Mouse (Mus musculus) midbrain, embryonic 13.5 days (tissue): ENCODE data around the gene Bcl2l1. TPM values are rescaled to one million over a fixed set of nuclear protein-coding genes. Genes with fewer than 3 reads are reported as not detected.

Source experiments
- ATAC-seq: fragments of 200-750 bp; cut with Nextera tagmentation; 2 replicates; pipeline ENCODE4 v1.8.0; 2017; ENCODE audit warnings: mild to moderate bottlenecking, moderate TSS enrichment, moderate library complexity
- H3K27ac ChIP-seq: fragments of 300-500 bp; sonication (generic); 2 replicates; pipeline ENCODE4 v1.5.1; 2015; ENCODE audit warnings: inconsistent platforms, mild to moderate bottlenecking, moderate library complexity
- H3K27me3 ChIP-seq: fragments of 300-500 bp; sonication (generic); 2 replicates; pipeline ENCODE4 v1.6.1; 2015; ENCODE audit warnings: mild to moderate bottlenecking, inconsistent platforms
- H3K36me3 ChIP-seq: fragments of 300-500 bp; sonication (generic); 2 replicates; pipeline ENCODE4 v1.6.1; 2015; ENCODE audit warnings: mild to moderate bottlenecking, inconsistent platforms
- H3K4me1 ChIP-seq: fragments of 300-500 bp; sonication (generic); replicated peaks from 2 replicates; pipeline ENCODE4 v1.6.1; 2015; ENCODE audit warnings: inconsistent platforms
- H3K4me2 ChIP-seq: fragments of 300-500 bp; sonication (generic); replicated peaks from 2 replicates; pipeline ENCODE4 v1.6.1; 2015; ENCODE audit warnings: moderate library complexity, mild to moderate bottlenecking, inconsistent platforms
- H3K4me3 ChIP-seq: fragments of 300-500 bp; sonication (generic); replicated peaks from 2 replicates; pipeline ENCODE4 v1.5.1; 2015; ENCODE audit warnings: mild to moderate bottlenecking, inconsistent platforms
- H3K9ac ChIP-seq: fragments of 300-500 bp; sonication (generic); replicated peaks from 2 replicates; pipeline ENCODE4 v1.6.1; 2015; ENCODE audit warnings: mild to moderate bottlenecking, inconsistent platforms
- H3K9me3 ChIP-seq: fragments of 300-500 bp; sonication (generic); 2 replicates; pipeline ENCODE4 v1.6.1; 2016; ENCODE audit warnings: mild to moderate bottlenecking, inconsistent platforms
- WGBS: fragments of 180-500 bp; shearing (Covaris S2); methylation state at CpG from one replicate; pipeline ENCODE4 v1.1.7; 2015; 5-methylcytosine and 5-hydroxymethylcytosine counted together
- polyA plus RNA-seq: library from polyadenylated mRNA; unstranded; fragments of >200 nt; fragmentation: Nextera tagmentation; extraction: Ambion mirVana; gene quantifications from 2 replicates; pipeline ENCODE4 v1.2.1, GENCODE M21; 2015

Gene Bcl2l1
- polyA plus RNA-seq, 1 experiment from 2014 or later, result 190 TPM

GRCm38 (mm10) chr2:152780466-152780865 lies 51.1 kb downstream of the Bcl2l1 start:
- H3K4me1 ChIP-seq, result no peaks in the 10 kb centered on the region
- WGBS, result 92% methylated on average over 2 of the region's 2 CpGs
- H3K9ac ChIP-seq, result no peak overlapping the region
- H3K36me3 ChIP-seq, result peaks cover 33% of the 10 kb centered on the region
- no peak overlapping the region for H3K4me3 ChIP-seq
- H3K27me3 ChIP-seq, result no peaks in the 10 kb centered on the region
- H3K27ac ChIP-seq, result no peak overlapping the region
- ATAC-seq, result no peak
- no peaks in the 10 kb centered on the region for H3K9me3 ChIP-seq
- no peak overlapping the region for H3K4me2 ChIP-seq

DNA sequence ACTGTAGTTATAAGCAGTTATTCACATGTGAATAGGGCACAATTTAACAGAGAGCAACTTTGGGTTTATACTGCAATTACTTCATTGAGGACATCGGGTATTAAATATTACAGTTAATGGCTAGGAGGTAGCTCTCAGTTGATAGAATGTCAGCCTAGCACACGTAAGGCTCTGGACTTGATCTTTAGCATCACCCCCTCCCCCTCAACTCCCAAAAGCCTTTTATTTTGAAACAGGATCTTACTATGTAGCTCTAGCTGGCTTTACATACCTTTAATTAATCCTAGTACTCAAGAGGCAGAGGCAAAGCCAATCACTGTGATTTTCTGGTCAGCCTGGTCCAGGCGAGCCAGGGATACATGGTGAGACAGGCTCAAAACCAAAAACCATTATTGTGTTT lies 54.4 kb downstream of the Bcl2l1 start:
- no peak for ATAC-seq
- no peak overlapping the region for H3K27ac ChIP-seq
- no peaks in the 10 kb centered on the region for H3K4me1 ChIP-seq
- H3K9me3 ChIP-seq, result no peaks in the 10 kb centered on the region
- no peaks in the 10 kb centered on the region for H3K27me3 ChIP-seq
- no peak overlapping the region for H3K4me3 ChIP-seq
- no peak overlapping the region for H3K4me2 ChIP-seq
- WGBS, result 93% methylated on average over 3 of the region's 3 CpGs
- H3K36me3 ChIP-seq, result peaks cover 30% of the 10 kb centered on the region
- H3K9ac ChIP-seq, result no peak overlapping the region

DNA sequence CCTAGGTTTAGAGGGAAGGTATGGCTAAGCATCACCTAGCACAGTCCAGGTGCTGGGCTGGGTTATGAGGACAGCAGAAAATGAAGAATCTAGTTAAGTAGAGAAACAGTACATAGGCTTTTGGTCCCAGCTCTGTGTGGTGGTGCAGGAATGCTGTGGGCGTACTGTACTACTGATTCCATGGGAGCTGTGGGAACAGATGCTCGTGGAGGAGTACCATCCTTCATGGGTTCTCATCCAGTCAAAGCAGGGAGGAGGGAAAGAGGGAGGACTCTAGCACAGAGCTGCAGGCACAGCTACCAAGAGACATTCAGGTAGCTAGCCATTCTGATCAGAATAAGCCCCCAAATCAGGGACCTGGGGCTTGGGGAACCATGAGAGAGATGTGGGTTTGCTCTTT lies 55.1 kb downstream of the Bcl2l1 start:
- ATAC-seq, result no peak
- 91% methylated on average over 2 of the region's 2 CpGs for WGBS
- no peak overlapping the region for H3K4me2 ChIP-seq
- H3K9me3 ChIP-seq, result no peaks in the 10 kb centered on the region
- H3K4me3 ChIP-seq, result no peak overlapping the region
- no peak overlapping the region for H3K9ac ChIP-seq
- no peaks in the 10 kb centered on the region for H3K27me3 ChIP-seq
- peaks cover 24% of the 10 kb centered on the region for H3K36me3 ChIP-seq
- no peaks in the 10 kb centered on the region for H3K4me1 ChIP-seq
- H3K27ac ChIP-seq, result no peak overlapping the region

- Histone ChIP-seq H3K36me3 (peaks cover 20% of the 10 kb centered on the region), H3K27me3 (no peaks in the 10 kb centered on the region), H3K27ac (no peak overlapping the region), H3K9me3 (no peaks in the 10 kb centered on the region), H3K4me3 (no peak overlapping the region), H3K4me1 (no peaks in the 10 kb centered on the region), H3K4me2 (no peak overlapping the region), H3K9ac (no peak overlapping the region)
- ATAC-seq, result no peak
- WGBS, result 85% methylated on average over 3 of the region's 3 CpGs
Observed at GRCm38 (mm10) chr2:152776019-152776418, 55.5 kb downstream of the Bcl2l1 start.

GRCm38 (mm10) chr2:152775357-152775756 lies 56.2 kb downstream of the Bcl2l1 start:
- Histone ChIP-seq H3K27me3 (no peaks in the 10 kb centered on the region), H3K4me2 (no peak overlapping the region), H3K4me1 (no peaks in the 10 kb centered on the region), H3K27ac (no peak overlapping the region), H3K4me3 (no peak overlapping the region), H3K9ac (no peak overlapping the region), H3K36me3 (peaks cover 13% of the 10 kb centered on the region), H3K9me3 (no peaks in the 10 kb centered on the region)
- ATAC-seq, result no peak
- 87% methylated on average over 4 of the region's 4 CpGs for WGBS

DNA sequence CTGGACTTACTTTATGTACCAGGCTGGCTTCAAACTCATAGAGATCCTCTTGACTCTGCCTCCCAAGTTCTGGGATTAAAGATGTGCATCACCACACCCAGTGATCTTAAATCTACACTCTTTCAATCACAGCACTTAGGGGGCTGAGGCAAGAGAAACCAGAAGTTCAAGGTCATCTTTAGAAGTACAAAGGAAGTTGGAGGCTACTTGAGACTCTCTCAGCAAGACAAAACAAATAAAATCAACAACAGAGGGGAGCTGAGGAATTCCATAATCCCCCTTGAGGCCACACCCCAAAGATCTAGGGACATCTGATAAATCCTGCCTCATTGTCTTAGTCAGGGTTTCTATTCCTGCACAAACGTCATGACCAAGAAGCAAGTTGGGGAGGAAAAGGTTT lies 59.3 kb downstream of the Bcl2l1 start:
- no peak for ATAC-seq
- Histone ChIP-seq H3K9ac (no peak overlapping the region), H3K27ac (no peak overlapping the region), H3K4me1 (no peaks in the 10 kb centered on the region), H3K4me2 (no peak overlapping the region), H3K36me3 (no peaks in the 10 kb centered on the region; the same call in 1 of the 2 replicates), H3K27me3 (no peaks in the 10 kb centered on the region), H3K4me3 (no peak overlapping the region), H3K9me3 (no peaks in the 10 kb centered on the region)
- 28% methylated on average over 1 of the region's 1 CpGs for WGBS

DNA sequence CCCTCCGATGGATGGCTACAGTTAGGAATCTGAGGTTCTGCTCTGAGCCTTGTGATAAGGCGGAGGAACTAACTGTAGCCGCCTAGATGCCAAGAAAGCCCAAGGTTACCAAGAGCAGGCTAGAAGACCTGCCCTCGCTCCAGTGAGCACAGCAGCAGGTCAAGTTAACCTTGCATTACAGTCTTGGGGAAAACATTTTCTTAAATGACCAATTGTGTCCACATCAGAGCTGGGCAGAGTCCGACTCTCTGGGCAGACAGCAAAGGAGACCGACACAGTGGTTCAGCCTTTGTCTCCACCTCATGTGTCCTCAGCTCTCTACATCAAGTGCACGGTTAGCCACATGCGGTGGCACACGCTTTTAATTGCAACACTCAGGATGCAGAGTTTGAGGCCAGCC lies 60.0 kb downstream of the Bcl2l1 start:
- ATAC-seq, result no peak
- 94% methylated on average over 9 of the region's 9 CpGs for WGBS
- H3K4me2 ChIP-seq, result no peak overlapping the region
- H3K27me3 ChIP-seq, result no peaks in the 10 kb centered on the region
- H3K36me3 ChIP-seq, result no peaks in the 10 kb centered on the region; the same call in 1 of the 2 replicates
- H3K9me3 ChIP-seq, result no peaks in the 10 kb centered on the region
- no peak overlapping the region for H3K4me3 ChIP-seq
- H3K4me1 ChIP-seq, result no peaks in the 10 kb centered on the region
- no peak overlapping the region for H3K9ac ChIP-seq
- no peak overlapping the region for H3K27ac ChIP-seq

GRCm38 (mm10) chr2:152769677-152770076 lies 61.9 kb downstream of the Bcl2l1 start:
- H3K4me3 ChIP-seq, result no peak overlapping the region
- H3K27me3 ChIP-seq, result no peaks in the 10 kb centered on the region
- H3K36me3 ChIP-seq, result no peaks in the 10 kb centered on the region
- H3K4me1 ChIP-seq, result peaks cover 7% of the 10 kb centered on the region
- no peak overlapping the region for H3K9ac ChIP-seq
- 90% methylated on average over 7 of the region's 7 CpGs for WGBS
- H3K4me2 ChIP-seq, result no peak overlapping the region
- no peak for ATAC-seq
- no peak overlapping the region for H3K27ac ChIP-seq
- H3K9me3 ChIP-seq, result no peaks in the 10 kb centered on the region

DNA sequence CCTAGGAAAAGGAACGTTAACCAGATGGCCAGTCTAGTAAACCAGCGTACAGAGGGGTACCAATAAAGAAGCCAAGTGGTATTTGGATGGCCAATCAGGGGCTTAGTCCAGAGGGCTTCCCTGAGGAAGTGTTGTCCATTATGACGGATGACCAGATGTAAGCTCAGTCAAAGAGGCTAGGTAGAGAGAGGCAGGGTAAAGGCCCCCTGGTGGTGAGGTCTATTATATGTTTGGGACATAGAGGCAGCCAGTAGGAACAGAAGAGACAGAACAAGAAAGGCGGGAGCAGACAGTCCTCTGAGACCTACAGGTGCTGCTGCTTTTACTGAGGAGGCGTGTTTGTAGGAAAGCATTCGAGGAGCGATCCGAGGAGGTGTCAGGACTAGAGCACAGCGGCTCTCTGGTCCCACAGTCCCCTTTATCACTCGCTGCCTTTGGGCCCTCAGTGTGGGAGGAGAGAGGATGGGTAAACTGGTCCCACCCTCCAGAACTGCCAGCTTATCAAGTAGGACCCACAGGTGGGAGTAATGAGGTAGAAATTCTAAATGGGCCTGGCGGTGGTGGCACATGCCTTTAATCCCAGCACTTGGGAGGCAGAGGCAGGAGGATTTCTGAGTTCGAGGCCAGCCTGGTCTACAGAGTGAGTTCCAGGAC lies 63.8 kb downstream of the Bcl2l1 start:
- no peaks in the 10 kb centered on the region; the same call in 1 of the 2 replicates for H3K27me3 ChIP-seq
- H3K27ac ChIP-seq, result no peak overlapping the region
- ATAC-seq, result no peak
- H3K4me3 ChIP-seq, result no peak overlapping the region
- H3K4me2 ChIP-seq, result no peak overlapping the region
- WGBS, result 64% methylated on average over 12 of the region's 12 CpGs
- peaks cover 15% of the 10 kb centered on the region for H3K4me1 ChIP-seq
- H3K9me3 ChIP-seq, result no peaks in the 10 kb centered on the region
- no peaks in the 10 kb centered on the region for H3K36me3 ChIP-seq
- no peak overlapping the region for H3K9ac ChIP-seq

GRCm38 (mm10) chr2:152766387-152767123 lies 65.0 kb downstream of the Bcl2l1 start:
- WGBS, result 23% methylated on average over 25 of the region's 25 CpGs
- Histone ChIP-seq H3K27me3 (no peaks in the 10 kb centered on the region; the same call in 1 of the 2 replicates), H3K9me3 (no peaks in the 10 kb centered on the region), H3K4me1 (peaks cover 15% of the 10 kb centered on the region), H3K4me2 (no peak overlapping the region), H3K4me3 (no peak overlapping the region), H3K9ac (no peak overlapping the region), H3K36me3 (no peaks in the 10 kb centered on the region), H3K27ac (no peak overlapping the region)
- ATAC-seq, result peak; percentile 55; the same call in 1 of the 2 replicates

- no peak overlapping the region for H3K9ac ChIP-seq
- no peaks in the 10 kb centered on the region; the same call in 1 of the 2 replicates for H3K27me3 ChIP-seq
- peak overlapping the region; percentile 33 for H3K4me2 ChIP-seq
- peaks cover 15% of the 10 kb centered on the region for H3K4me1 ChIP-seq
- H3K4me3 ChIP-seq, result no peak overlapping the region
- WGBS, result 19% methylated on average over 7 of the region's 7 CpGs
- no peaks in the 10 kb centered on the region for H3K9me3 ChIP-seq
- H3K27ac ChIP-seq, result no peak overlapping the region
- H3K36me3 ChIP-seq, result no peaks in the 10 kb centered on the region
- 0 out of 2 replicates have a peak, but pooled peaks have one; percentile 12 for ATAC-seq
Observed at GRCm38 (mm10) chr2:152765045-152765674, 66.4 kb downstream of the Bcl2l1 start.
